Mouse (Mus musculus) lung, postnatal 0 days (tissue): ENCODE measurements around the gene Tjp2. TPM values are rescaled to one million over a fixed set of nuclear protein-coding genes. Genes with fewer than 3 reads are reported as not detected.
A peak's percentile ranks its signal among the peaks of the same experiment; 100 is the strongest.

Experiments used
- ATAC-seq: fragments of 200-750 bp; cut with Nextera tagmentation; 2 replicates; pipeline ENCODE4 v1.8.0; 2017; ENCODE audit warnings: moderate library complexity
- DNase-seq: peaks from one replicate; pipeline ENCODE4 v3.0.0-alpha.2; 2016; ENCODE audit warnings: low spot score
- H3K27ac ChIP-seq: fragments of 300-500 bp; sonication (generic); 2 replicates; pipeline ENCODE4 v1.5.1; 2014; ENCODE audit warnings: antibody characterized with exemption, mild to moderate bottlenecking, low read length, mixed read lengths
- H3K27me3 ChIP-seq: fragments of 300-500 bp; sonication (generic); replicated peaks from 2 replicates; pipeline ENCODE4 v1.6.1; 2014; ENCODE audit warnings: low read length, mixed read lengths; ENCODE audit not compliant: insufficient read depth
- H3K36me3 ChIP-seq: fragments of 300-500 bp; sonication (generic); 2 replicates; pipeline ENCODE4 v1.6.1; 2014; ENCODE audit warnings: low read length, mixed read lengths; ENCODE audit not compliant: insufficient read depth
- H3K4me1 ChIP-seq: fragments of 300-500 bp; sonication (generic); 2 replicates; pipeline ENCODE4 v1.6.1; 2014; ENCODE audit warnings: antibody characterized with exemption, low read depth, low read length, mixed read lengths; ENCODE audit not compliant: insufficient read depth
- H3K4me2 ChIP-seq: fragments of 300-500 bp; sonication (generic); replicated peaks from 2 replicates; pipeline ENCODE4 v1.6.1; 2014; ENCODE audit warnings: low read depth, mild to moderate bottlenecking, low read length, moderate library complexity, mixed read lengths
- H3K4me3 ChIP-seq: fragments of 300-500 bp; sonication (generic); 2 replicates; pipeline ENCODE4 v1.5.1; 2014; ENCODE audit warnings: low read depth, low read length
- H3K9ac ChIP-seq: fragments of 300-500 bp; sonication (generic); replicated peaks from 2 replicates; pipeline ENCODE4 v1.6.1; 2014; ENCODE audit warnings: low read depth, mild to moderate bottlenecking
- H3K9me3 ChIP-seq: fragments of 300-500 bp; sonication (generic); 2 replicates; pipeline ENCODE4 v1.6.1; 2016; ENCODE audit warnings: low read length, mixed read lengths
- CTCF ChIP-seq: IDR thresholded peaks from 2 replicates; pipeline ENCODE4 v1.5.1; 2016; ENCODE audit warnings: antibody characterized with exemption, mild to moderate bottlenecking
- EP300 ChIP-seq: IDR thresholded peaks from 2 replicates; pipeline ENCODE4 v1.6.1; 2016; ENCODE audit warnings: antibody characterized with exemption, mild to moderate bottlenecking, control low read depth
- WGBS: fragments of 180-500 bp; shearing (Covaris S2); extraction: QIAGEN DNeasy Blood & Tissue Kit; methylation state at CpG from one replicate; pipeline ENCODE4 v1.1.7; 2014; 5-methylcytosine and 5-hydroxymethylcytosine counted together
- polyA plus RNA-seq: library from polyadenylated mRNA; unstranded; fragments of >200 nt; fragmentation: Nextera tagmentation; extraction: Ambion mirVana; gene quantifications from 2 replicates; pipeline ENCODE4 v1.2.1, GENCODE M21; 2015

Gene Tjp2
- polyA plus RNA-seq, 1 experiment from 2014 or later = 37.8 TPM

DNA sequence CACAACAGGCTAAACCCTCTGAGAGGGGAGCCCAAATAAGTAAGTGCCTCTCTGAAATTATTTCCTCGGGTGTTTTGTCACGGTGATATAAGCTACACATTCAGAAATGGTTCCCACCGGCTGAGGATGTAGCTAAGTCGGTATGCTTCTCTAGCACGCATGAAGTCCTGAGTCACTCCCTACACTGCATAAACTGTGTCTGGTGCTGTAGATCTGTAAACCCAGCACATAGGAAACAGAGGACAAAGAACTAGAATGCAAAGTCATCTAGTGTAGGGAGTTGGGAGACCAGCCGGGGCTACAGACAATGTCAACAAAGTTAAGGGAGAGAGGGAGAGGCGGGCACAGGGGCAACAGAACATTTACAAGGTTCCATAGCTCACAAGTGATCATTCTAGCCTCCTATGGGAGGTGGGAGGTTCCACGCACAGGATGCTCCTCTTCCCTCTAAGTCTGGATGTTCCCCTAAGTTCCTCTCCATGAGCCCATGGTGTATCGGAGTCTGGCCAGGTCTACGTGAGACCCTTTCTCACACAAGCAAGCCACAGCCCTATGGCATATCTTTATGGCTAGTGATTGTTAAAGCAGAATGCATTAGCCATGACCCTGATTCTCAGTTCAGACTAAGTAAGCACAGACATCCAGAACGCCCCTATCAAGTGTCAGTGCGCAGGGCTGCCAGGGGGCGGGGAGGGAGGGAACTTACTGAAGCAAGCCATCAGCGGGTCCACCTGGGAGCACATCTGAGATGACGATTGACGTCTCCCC lies 90.5 kb downstream of the Tjp2 start:
- WGBS = 74% methylated on average over 16 of the region's 16 CpGs
- peak overlapping the region; percentile 25; the same call in 1 of the 2 replicates for H3K4me3 ChIP-seq
- H3K4me1 ChIP-seq = no peaks in the 10 kb centered on the region
- H3K9ac ChIP-seq = no peak overlapping the region; the same call in 1 of the 2 replicates
- no peak overlapping the region for H3K27ac ChIP-seq
- peaks cover 27% of the 10 kb centered on the region for H3K36me3 ChIP-seq
- DNase-seq (no peak), ATAC-seq (no peak)
- peak overlapping the region; percentile 39 for H3K4me2 ChIP-seq
- H3K27me3 ChIP-seq = no peaks in the 10 kb centered on the region
- TF ChIP-seq CTCF = no peak
- TF ChIP-seq EP300 = no peak
- no peaks in the 10 kb centered on the region for H3K9me3 ChIP-seq

DNA sequence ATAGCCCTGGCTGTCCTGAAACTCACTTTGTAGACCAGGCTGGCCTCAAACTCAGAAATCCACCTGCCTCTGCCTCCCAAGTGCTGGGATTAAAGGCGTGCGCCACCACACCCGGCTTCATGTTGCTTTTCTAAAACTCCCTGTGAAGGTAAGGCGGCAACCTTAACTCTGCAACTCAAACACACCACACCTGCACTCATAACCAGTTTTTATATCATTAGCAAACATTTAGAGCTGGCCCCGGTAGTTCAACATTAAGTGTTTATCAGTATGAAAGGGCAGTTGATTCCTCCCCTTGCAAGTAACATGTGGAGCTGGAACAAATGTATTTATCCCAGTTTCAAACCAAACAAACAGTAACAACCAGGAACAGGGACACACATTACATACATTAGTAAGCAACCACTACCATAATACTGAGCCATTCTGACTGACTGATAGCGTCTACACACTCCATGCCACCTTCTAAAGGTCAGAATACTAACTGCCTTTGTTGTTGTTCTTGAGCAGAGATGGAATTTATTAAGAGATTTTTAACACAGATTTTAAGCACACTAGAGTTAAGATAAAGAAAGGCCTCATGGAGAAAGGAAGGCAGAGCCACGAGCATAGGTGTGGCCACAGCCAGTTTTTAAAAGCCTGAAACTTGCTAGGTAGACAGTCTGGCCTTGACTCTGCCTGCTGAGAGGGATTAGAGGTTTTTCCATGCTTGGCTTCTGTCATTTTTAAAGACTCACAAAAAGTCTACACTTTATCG lies 101.1 kb downstream of the Tjp2 start:
- Histone ChIP-seq H3K4me1 (no peaks in the 10 kb centered on the region; the same call in 1 of the 2 replicates), H3K9ac (no peak overlapping the region), H3K36me3 (peaks cover 19% of the 10 kb centered on the region; the same call in 1 of the 2 replicates), H3K4me2 (no peak overlapping the region), H3K9me3 (no peaks in the 10 kb centered on the region), H3K27ac (peak overlapping the region; percentile 16; the same call in 1 of the 2 replicates), H3K27me3 (no peaks in the 10 kb centered on the region), H3K4me3 (no peak overlapping the region)
- ATAC-seq (peak; percentile 75), DNase-seq (peak; percentile 62)
- 73% methylated on average over 8 of the region's 8 CpGs for WGBS
- peak; percentile 70 for TF ChIP-seq EP300
- TF ChIP-seq CTCF = no peak

DNA sequence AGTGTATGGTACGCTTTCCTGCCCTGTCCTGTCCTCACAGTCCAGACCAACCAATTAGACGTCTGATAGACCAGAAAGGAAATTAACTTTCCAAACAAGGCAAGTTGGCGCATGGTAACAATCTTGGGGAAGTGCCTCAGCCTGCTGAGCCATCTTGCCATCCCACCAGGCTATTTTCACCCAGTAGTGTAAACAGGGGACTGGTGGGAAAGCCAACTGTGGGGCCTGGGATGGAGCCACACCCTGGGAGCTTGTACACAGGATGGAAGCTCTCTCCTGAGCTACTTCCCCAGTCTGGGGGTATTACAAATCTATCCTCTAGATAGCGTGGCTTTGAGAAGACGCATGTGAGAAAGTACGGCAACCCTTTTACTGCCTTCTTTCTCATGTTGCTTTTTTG lies 101.7 kb downstream of the Tjp2 start:
- no peaks in the 10 kb centered on the region; the same call in 1 of the 2 replicates for H3K4me1 ChIP-seq
- ATAC-seq = peak; percentile 72
- H3K36me3 ChIP-seq = 0 out of 2 replicates have a peak, but pooled peaks cover 16% of the 10 kb centered on the region
- no peak overlapping the region for H3K4me2 ChIP-seq
- DNase-seq = peak; percentile 35
- H3K9me3 ChIP-seq = no peaks in the 10 kb centered on the region
- no peak overlapping the region for H3K9ac ChIP-seq
- WGBS = 69% methylated on average over 6 of the region's 6 CpGs
- TF ChIP-seq EP300 (peak; percentile 64), CTCF (no peak)
- H3K27me3 ChIP-seq = no peaks in the 10 kb centered on the region
- peak overlapping the region; percentile 16; the same call in 1 of the 2 replicates for H3K27ac ChIP-seq
- H3K4me3 ChIP-seq = no peak overlapping the region

DNA sequence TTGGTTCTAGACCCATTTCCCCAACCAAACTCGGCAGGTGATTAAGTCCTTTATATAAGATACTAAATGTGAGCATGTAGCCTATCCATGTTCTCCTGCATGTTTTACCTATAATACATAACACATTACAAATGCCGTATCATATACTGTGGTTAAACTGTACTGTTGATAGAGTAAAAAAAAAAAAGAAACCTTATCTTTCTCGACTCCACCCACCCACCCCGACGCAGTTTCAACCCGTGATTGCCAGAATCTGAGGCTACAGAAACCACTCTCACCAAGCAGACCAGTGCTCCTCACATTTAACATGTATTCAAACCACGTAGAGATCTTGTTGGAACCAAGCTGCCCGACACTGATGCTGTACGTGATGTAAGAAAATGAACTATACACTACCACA lies 102.2 kb downstream of the Tjp2 start:
- H3K9me3 ChIP-seq = no peaks in the 10 kb centered on the region
- no peaks in the 10 kb centered on the region; the same call in 1 of the 2 replicates for H3K4me1 ChIP-seq
- H3K4me3 ChIP-seq = no peak overlapping the region
- 86% methylated on average over 9 of the region's 9 CpGs for WGBS
- no peak overlapping the region for H3K27ac ChIP-seq
- TF ChIP-seq EP300 (no peak), CTCF (no peak)
- 0 out of 2 replicates have a peak, but pooled peaks cover 21% of the 10 kb centered on the region for H3K36me3 ChIP-seq
- H3K9ac ChIP-seq = no peak overlapping the region
- no peaks in the 10 kb centered on the region for H3K27me3 ChIP-seq
- DNase-seq = no peak
- ATAC-seq = no peak
- no peak overlapping the region for H3K4me2 ChIP-seq

DNA sequence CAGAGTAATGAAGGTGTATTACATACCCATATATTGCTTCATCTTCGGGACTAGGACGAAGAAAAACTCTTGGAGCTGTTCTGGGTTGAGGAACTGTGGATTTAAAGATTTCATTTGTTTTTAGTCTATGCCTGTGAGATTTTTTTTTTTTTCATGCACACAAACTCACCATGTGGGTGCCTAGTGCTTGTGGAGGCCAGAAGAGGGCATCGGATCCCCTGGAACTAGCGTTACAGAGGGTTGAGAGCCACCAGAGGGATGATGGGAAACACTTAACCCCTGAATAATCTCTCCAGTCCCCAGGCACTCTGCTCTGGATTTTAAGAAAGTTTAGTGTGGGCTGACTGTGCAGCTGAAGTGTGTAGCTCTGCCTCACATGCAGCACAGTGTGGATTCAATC lies 104.0 kb downstream of the Tjp2 start:
- Histone ChIP-seq H3K36me3 (peaks cover 28% of the 10 kb centered on the region; the same call in 1 of the 2 replicates), H3K4me2 (no peak overlapping the region), H3K27me3 (no peaks in the 10 kb centered on the region), H3K9me3 (no peaks in the 10 kb centered on the region), H3K27ac (no peak overlapping the region), H3K4me1 (no peaks in the 10 kb centered on the region; the same call in 1 of the 2 replicates), H3K9ac (no peak overlapping the region), H3K4me3 (no peak overlapping the region)
- DNase-seq (no peak), ATAC-seq (no peak)
- TF ChIP-seq EP300 (no peak), CTCF (peak; percentile 47)
- 63% methylated on average over 4 of the region's 4 CpGs for whole genome bisulfite sequencing

DNA sequence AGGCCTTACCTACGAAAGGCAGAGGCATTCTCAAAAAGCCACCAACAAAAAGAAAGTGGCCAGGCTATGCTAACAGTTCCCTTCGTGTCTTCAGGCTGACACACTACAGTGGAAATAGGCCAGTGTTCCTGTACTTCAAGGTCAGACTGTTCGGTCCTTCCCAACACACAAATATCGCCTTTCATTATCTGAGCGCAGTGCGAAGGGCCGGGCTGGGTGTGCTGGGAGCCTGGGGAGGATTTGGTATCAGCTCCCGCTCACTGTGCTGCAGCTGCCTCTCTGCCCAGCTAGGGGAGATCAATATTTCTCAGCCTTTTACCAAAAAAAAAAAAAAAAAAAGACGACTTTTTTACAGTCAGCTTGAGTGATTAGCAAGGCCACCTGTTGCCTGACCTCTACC lies 106.1 kb downstream of the Tjp2 start:
- Histone ChIP-seq H3K27ac (no peak overlapping the region), H3K4me2 (no peak overlapping the region), H3K9ac (no peak overlapping the region)

More for the DNA sequence above, 106.1 kb downstream of the Tjp2 start:
- H3K4me1 ChIP-seq = no peaks in the 10 kb centered on the region
- DNase-seq = no peak
- H3K36me3 ChIP-seq = peaks cover 24% of the 10 kb centered on the region; the same call in 1 of the 2 replicates
- 80% methylated on average over 9 of the region's 9 CpGs for WGBS
- no peak for ATAC-seq
- H3K4me3 ChIP-seq = no peak overlapping the region
- TF ChIP-seq CTCF (no peak), EP300 (no peak)
- no peaks in the 10 kb centered on the region for H3K9me3 ChIP-seq
- H3K27me3 ChIP-seq = no peaks in the 10 kb centered on the region
